Mouse (Mus musculus) erythroblast, embryonic 14.5 days (primary cell): ENCODE measurements around the gene Rtcb. TPM values are rescaled to one million over a fixed set of nuclear protein-coding genes. Genes with fewer than 3 reads are reported as not detected.

ENCODE experiments used
- H3K27me3 ChIP-seq: 2 replicates; pipeline ENCODE4 v1.6.1; 2012; ENCODE audit warnings: inconsistent platforms; ENCODE audit not compliant: control insufficient read depth
- H3K36me3 ChIP-seq: 2 replicates; pipeline ENCODE4 v1.6.1; 2012; ENCODE audit warnings: mild to moderate bottlenecking, inconsistent platforms; ENCODE audit not compliant: control insufficient read depth
- H3K4me1 ChIP-seq: 2 replicates; pipeline ENCODE4 v1.6.1; 2012; ENCODE audit warnings: inconsistent platforms; ENCODE audit not compliant: control insufficient read depth
- H3K4me3 ChIP-seq: replicated peaks from 2 replicates; pipeline ENCODE3; 2012; ENCODE audit warnings: moderate library complexity, mild to moderate bottlenecking, inconsistent platforms
- H3K9me3 ChIP-seq: 2 replicates; pipeline ENCODE4 v1.6.1; 2012; ENCODE audit warnings: low read length, inconsistent platforms, mixed read lengths; ENCODE audit not compliant: control insufficient read depth
- GATA1 ChIP-seq: IDR thresholded peaks from 2 replicates; pipeline ENCODE4 v1.6.1; 2012; ENCODE audit warnings: low read length, inconsistent platforms, mixed read lengths
- TAL1 ChIP-seq: IDR thresholded peaks from 3 replicates; pipeline ENCODE4 v1.6.1; 2012; ENCODE audit warnings: low read length, inconsistent platforms, mixed read lengths
- polyA plus RNA-seq: library from polyadenylated mRNA; stranded (reverse); fragments of >175 nt; gene quantifications from 2 replicates; pipeline ENCODE4 v1.2.3, GENCODE M21; 2012

The Rtcb gene
- polyA plus RNA-seq, 1 experiment: 2.2 TPM

DNA sequence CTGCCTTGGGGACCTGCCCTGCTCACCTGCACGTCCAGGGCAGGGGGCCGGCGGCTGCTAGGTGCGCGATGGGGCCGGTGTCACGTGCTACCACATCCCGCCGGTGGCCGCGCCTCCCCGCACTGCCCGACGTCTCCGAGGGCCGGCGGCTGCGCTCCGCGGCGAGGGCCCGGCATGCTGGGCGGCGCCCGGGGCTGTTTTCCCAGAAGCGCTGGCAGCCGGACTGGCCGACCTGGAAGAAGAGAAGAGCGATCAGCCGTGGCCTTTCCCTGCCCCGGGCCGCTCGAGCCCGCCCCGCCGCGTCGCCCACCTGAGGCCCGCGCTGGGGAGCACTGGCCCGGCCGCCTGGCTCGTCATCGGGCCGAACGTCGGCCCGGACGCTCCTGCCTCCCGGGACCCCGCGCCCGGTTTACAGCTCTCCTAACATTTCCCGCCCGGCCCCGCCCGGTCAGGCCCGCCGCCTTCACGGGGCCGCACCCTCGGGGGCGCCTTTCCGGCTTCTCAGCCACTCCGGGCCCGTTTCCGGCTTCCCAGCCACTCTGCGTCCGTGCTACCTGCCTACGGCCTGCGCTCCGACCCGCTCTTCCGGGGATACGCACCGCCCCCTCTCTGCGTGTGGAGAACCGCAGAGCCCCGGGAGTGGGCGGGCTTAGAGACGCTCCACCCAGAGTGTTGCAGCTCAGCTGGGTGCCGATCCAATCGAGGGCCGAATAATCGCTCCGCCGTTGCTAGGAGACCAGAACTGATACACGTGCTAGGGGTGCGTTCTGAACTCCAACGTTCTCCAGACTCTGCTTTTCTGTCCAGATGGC lies 40.9 kb downstream of the Rtcb start, which contains the start of gene Prdm4:
TSS of gene Prdm4 (minus strand) at position 645 of the 812 bp plus-strand sequence.
- Histone ChIP-seq H3K9me3 (no peaks in the 10 kb centered on the region), H3K4me1 (peaks cover 34% of the 10 kb centered on the region), H3K27me3 (peaks cover 8% of the 10 kb centered on the region), H3K4me3 (peak within 1 kb of the TSS; percentile 91), H3K36me3 (peaks cover 32% of the 10 kb centered on the region)
- TF ChIP-seq GATA1: no peak
- no peak for TF ChIP-seq TAL1

Other genes starting within 250 kb of the Rtcb start
- gene Pwp1, start 128.3 kb downstream of the Rtcb start, polyA plus RNA-seq: 0.49 and 0.83 TPM in 2 replicates
- 0.51 and 0.54 TPM in 2 replicates for gene Prdm4, start 40.7 kb downstream of the Rtcb start, polyA plus RNA-seq
- gene Ascl4, start 30.1 kb downstream of the Rtcb start, polyA plus RNA-seq: not detected in 2 replicates
- not detected in 2 replicates for gene Bpifc, start 54.1 kb upstream of the Rtcb start, polyA plus RNA-seq
- 11.6 and 14.1 TPM in 2 replicates for gene Fbxo7, start 64.1 kb upstream of the Rtcb start, polyA plus RNA-seq